7 mouse cellular contexts compared by ENCODE assay signal in genomic region chr19:40271308-40271892, GRCm38 (mm10). TPM values are rescaled to one million over a fixed set of nuclear protein-coding genes. Genes with fewer than 3 reads are reported as not detected.
DNase-seq lines count a peak whose midpoint lies in the region; ATAC-seq and TF ChIP-seq lines count a peak whose summit lies in the region.

Gene Pdlim1 (minus strand): TSS chr19:40271842.

- H3K9ac ChIP-seq in forebrain, embryonic 12.5 days, result peak within 1 kb of the TSS; percentile 57

- ATAC-seq in G1E (ENCODE audit: extremely low read depth, insufficient number of reproducible peaks, low FRiP score, poor library complexity, severe bottlenecking), result no peak
- ATAC-seq in forebrain, embryonic 12.5 days (ENCODE audit: low FRiP score), result peak; percentile 83
- peak; percentile 67 for ATAC-seq in megakaryocyte progenitor cell, adult 5-6 weeks (replicated peaks; ENCODE audit: poor library complexity)

- 0 out of 2 replicates have a peak, but pooled peaks cover 4% of the 10 kb centered on the region for H3K4me1 ChIP-seq in G1E (ENCODE audit: insufficient read depth, low read depth, low read length)
- H3K4me1 ChIP-seq in forebrain, embryonic 12.5 days, result peaks cover 21% of the 10 kb centered on the region

- peak within 1 kb of the TSS; percentile 16; the same call in 1 of the 2 replicates for H3K4me3 ChIP-seq in G1E (ENCODE audit: low read depth, low read length)
- peak within 1 kb of the TSS; percentile 58 for H3K4me3 ChIP-seq in forebrain, embryonic 12.5 days (replicated peaks)

- H3K9me3 ChIP-seq in G1E (replicated peaks), result no peaks in the 10 kb centered on the region; the same call in 1 of the 2 replicates
- H3K9me3 ChIP-seq in forebrain, embryonic 12.5 days, result no peaks in the 10 kb centered on the region

- intact Hi-C loops in heart, postnatal 36 days (cut with DNase I), result loop anchor here (2.0 kb wide), 2 partner anchors 19 to 35 kb away; no protein-coding TSS in a partner anchor
- intact Hi-C loops in left cerebral cortex, postnatal 14 days (cut with DNase I), result no loop called here

- no peak for TF ChIP-seq CTCF in G1E (IDR thresholded peaks at IDR 0.05; ENCODE audit: low read depth, low read length)

- peak within 1 kb of the TSS; percentile 94 for H3K4me2 ChIP-seq in forebrain, embryonic 12.5 days

- H3K27ac ChIP-seq in forebrain, embryonic 12.5 days, result no peak within 1 kb of the TSS

- peaks cover 26% of the 10 kb centered on the region for H3K27me3 ChIP-seq in G1E (ENCODE audit: insufficient read depth, low read length)
- peaks cover 39% of the 10 kb centered on the region for H3K27me3 ChIP-seq in forebrain, embryonic 12.5 days

- DNase-seq in G1E (ENCODE audit: low spot score), result no peak
- peak; percentile 79 for DNase-seq in adrenal gland, postnatal 25 days
- DNase-seq in heart, postnatal 36 days, result peak; percentile 85
- no peak for DNase-seq in left cerebral cortex, postnatal 14 days (ENCODE audit: low spot score in 2 of 2)
- DNase-seq in spleen, adult 12 weeks (ENCODE audit: low spot score), result peak; percentile 44

- no peaks in the 10 kb centered on the region for H3K36me3 ChIP-seq in G1E (replicated peaks)
- H3K36me3 ChIP-seq in forebrain, embryonic 12.5 days (replicated peaks), result no peaks in the 10 kb centered on the region

- WGBS in forebrain, embryonic 12.5 days, result under 1% methylated on average over 44 of the region's 54 CpGs

RNA-seq across cellular contexts. Expression of gene Pdlim1, which starts in this region (rescaled TPM):
- total RNA-seq in G1E (2014; fragmentation: Nextera tagmentation) (not detected in 2 replicates), G1E (2017) (0.05 TPM in 1 of 2 replicates, not detected in the other)
- 0.02 TPM in 1 of 2 replicates, not detected in the other for polyA plus RNA-seq in G1E (2012)
- 19.3 and 22.0 TPM in 2 replicates for total RNA-seq in adrenal gland, postnatal 25 days (2021)
- polyA plus RNA-seq in forebrain, embryonic 12.5 days (2016; fragmentation: Nextera tagmentation; extraction: Ambion mirVana), result 48.9 and 58.9 TPM in 2 replicates
- total RNA-seq in heart, postnatal 36 days (2021), result 100 to 1,000 TPM; 148 to 150 TPM
- 10 to 100 TPM; 16.6 to 16.9 TPM for total RNA-seq in left cerebral cortex, postnatal 14 days (2021)
- 49.9 and 83.4 TPM in 2 replicates for total RNA-seq in megakaryocyte progenitor cell, adult 5-6 weeks (2015)
- total RNA-seq in megakaryocyte progenitor cell, adult 5-6 weeks (2017), result 36.9 and 46.5 TPM in 2 replicates

Comparison
In these comparisons a context has a peak if more than half of its experiments do, and no peak if none do; other contexts are left out.
1. RNA of gene Pdlim1 (total RNA-seq): 148 to 150 TPM in heart, postnatal 36 days, 36.9 to 83.4 TPM in megakaryocyte progenitor cell, adult 5-6 weeks, 19.3 to 22.0 TPM in adrenal gland, postnatal 25 days and 16.6 to 16.9 TPM in left cerebral cortex, postnatal 14 days; 0.05 TPM in G1E; every median in the first group is over 10 times any median in the second.
2. RNA of gene Pdlim1 (polyA plus RNA-seq): 48.9 to 58.9 TPM in forebrain, embryonic 12.5 days; 0.02 TPM in G1E; every median in the first group is over 10 times any median in the second.
3. DNase-seq: peak in adrenal gland, postnatal 25 days (single experiment), heart, postnatal 36 days (2 of 2) and spleen, adult 12 weeks (single experiment); none in G1E (single experiment) and left cerebral cortex, postnatal 14 days (0 of 2).